Mouse (Mus musculus) spleen, adult 18-20 months (tissue): ENCODE measurements around the gene Zkscan3.
"Not testable (repeated sequence)": the region's sequence is repeated elsewhere in the genome, so short reads cannot be mapped to it uniquely, and the experiment has no call there.

Experiments
- DNase-seq, 2 experiments: peaks; one replicate each; pipeline ENCODE4 v3.0.0; 2022; ENCODE audit warnings: mixed read lengths in 2 of 2

Gene Zkscan3

DNA sequence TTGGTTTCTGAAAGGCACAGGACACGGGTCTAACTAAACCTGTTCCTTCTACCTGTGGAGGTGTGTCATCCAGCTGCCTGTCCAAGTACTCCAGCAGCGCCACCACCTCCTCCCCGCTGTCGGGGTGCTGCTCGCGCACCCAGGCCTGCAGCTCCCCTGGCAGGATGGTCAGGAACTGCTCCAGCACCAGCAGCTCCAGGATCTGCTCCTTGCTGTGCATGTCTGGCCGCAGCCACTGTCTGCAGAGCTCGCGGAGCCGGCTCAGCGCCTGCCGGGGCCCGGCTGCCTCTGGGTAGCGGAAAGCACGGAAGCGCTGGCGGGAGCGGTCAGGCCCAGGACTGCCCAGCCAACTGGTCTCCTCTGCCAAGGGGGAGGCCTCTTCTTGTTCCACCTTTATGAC is 6.5 kb downstream of the Zkscan3 start:
- not testable (repeated sequence) for DNase-seq

DNA sequence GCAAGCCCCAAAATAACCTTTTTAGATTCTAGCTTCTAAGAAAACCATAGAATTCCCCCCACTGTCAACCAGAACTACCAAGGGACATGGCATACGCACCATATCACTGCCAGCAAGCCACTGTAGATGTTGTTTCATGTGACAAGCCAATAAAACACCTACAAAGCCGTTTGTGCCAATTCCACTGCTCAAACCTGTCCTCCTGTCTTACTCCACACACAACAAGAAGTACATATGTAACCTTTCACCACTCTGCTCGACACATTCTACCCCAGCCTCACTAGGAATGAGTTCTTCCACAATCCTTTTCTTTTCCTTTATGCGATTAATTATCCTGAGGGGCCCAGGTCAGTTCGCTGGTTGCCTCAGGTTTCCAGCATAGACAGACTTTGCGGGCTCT is 6.9 kb downstream of the Zkscan3 start:
- no peak for DNase-seq

DNA sequence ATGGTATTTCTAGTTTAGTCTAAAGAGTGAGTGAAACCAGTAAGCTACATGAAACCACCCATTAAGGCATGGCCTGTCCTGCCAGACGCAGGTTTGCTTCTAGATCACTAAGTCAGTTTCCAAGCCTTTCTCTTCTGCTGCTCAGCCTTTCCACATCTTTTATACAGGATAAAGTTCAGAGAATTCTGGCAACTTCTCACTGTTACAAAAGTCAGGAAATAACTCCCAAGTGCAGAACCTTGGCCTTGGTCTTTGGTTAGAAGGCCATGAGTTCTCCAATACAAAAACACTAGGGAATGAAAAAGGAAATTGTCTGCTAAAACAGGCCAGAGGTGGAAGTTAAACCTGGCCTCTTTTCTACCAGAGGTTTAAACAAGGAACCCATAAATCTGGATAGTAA is 7.3 kb downstream of the Zkscan3 start:
- no peak for DNase-seq

DNA sequence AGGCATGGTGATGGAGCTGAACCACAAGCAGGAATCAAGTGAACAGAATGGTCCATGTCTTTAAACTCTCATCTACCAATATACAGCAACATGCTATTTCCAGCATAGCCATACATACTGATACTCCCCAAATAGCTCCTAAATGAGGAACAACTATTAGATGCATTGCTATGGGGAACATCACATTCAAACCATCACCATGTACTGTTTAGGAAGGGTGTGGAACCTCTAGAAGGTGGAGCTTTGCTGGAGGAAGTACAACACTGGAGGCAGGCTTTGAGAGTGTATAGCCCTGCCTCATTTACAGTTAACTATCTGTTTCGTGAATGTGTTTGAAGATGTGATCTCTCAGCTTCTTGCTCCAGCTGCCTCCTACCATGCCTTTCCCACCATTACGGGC is 24.8 kb downstream of the Zkscan3 start:
- DNase-seq, result no peak

DNA sequence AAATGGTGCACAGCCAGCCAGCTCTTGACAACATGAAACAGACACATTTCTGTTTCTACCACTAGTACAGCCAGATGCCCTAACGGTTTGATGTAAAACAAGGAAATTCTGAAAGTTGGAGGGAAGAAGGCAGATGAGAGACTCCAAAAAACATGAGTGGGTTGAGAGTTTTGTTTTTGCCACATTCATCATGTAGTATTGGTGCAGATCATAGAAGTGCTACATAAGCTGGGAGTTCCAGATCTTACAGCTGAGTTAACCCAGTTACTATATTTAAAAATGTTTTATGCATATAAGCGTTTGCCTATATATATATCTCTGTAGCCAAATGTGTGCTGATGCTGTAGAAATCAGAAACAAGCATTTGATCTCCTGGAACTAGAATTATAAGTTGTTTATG is 29.9 kb downstream of the Zkscan3 start:
- DNase-seq, result no peak

DNA sequence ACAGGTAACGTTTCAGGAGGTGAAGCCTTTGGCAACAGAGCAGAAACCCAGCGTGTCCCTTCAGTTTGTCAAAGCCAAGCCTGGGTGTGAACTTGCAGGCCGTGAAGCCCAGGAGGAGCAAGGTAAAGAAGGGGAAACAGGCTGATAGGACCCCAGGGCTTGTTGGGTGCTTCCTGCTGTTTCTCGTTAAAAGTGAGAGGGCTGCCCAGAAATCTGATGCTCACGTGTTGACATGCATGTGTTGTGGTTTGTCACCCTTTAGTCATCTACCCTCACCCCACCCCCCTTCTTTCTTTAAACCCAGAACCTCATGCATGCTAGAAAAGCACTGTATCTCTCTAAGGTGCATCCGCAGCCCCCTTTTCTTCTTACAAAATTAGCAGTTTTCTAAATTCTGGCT is 35.9 kb downstream of the Zkscan3 start:
- DNase-seq, result no peak

DNA sequence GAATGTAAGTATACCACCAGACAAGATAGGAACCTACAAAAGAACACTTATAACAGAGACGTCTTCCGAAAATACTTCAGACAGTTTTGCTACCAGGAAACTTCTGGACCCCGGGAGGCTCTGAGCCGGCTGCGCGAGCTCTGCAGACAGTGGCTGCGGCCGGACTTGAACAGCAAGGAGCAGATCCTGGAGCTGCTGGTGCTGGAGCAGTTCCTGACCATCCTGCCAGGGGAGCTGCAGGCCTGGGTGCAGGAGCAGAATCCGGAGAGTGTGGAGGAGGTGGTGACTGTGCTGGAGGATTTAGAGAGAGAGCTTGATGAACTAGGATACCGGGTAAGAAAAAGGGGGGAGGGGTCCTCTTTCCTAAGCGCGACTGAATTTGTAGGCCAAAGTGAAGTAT is 38.8 kb downstream of the Zkscan3 start:
- DNase-seq, result no peak

DNA sequence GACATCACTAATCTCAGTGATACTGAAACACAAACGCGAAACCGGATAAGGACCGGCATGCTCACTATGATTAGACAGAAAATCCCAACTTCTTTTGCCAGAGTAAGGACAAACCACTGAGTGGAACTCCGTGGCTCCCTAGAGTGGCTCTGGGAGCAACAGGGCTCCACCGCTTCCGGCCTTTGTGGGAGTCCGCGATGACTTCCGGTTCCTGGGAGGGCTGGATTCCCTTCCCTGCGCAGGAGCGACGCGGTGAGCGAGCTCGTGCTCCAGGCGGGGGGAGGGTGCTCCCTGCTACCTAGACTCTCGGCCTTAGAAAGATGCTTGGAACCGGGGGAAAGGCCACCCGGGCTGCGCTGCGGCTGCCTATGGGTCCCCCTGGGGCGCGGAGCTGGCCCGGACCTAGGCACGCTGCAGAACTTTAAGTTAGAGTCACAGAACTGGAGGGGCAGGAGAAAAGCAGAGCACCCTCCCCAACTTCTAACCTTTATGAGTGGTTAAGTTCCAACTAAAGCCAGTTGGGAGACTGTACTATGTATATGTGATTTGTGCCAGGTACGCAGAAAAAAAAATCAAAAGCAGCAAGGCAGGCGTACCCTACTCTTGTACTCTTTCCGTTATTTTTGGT is 39.8 kb downstream of the Zkscan3 start, which contains the start of gene Zscan12:
Gene Zscan12, plus strand, starts transcription at position 200 of the 628 bp plus-strand sequence.
- peak; percentile 62 to 65 for DNase-seq

DNA sequence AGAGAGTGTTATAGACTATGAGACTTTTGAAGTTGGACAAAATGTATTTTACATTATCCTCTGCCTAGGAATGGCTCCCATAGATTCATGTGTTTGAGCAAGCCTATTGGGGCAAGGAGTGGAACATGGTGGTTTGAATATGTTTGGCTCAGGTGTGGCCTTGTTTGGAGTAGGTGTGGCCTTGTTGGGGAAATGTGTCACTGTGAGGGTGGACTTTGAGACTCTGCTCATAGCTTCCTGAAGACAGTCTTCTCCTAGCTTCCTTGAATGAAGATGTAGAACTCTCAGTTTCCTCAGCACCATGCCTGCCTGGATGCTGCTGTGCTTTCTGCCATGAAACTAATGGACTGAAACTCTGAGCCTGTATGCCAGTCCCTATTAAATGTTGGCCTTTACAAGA is 52.0 kb downstream of the Zkscan3 start:
- DNase-seq, result no peak

DNA sequence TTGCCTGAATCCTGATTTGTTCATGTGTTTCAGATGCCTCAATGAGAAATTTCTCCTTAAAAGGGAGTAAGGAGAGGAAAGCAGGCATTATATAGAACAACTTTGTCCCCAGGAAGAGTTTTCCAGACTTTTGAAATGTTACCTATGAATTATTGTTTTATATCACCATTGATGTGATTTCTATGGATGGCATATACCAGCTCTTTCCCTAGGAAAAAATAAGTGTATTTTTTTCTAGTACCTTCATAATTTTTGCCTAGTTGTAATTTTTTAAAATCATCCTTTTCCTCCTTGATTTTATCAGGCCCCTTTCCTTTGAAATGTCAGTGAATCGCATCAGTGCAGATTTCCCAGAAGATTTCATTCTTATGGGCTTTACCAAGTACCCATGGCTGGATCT is 55.9 kb downstream of the Zkscan3 start, which contains the start of gene Olfr1367:
Gene Olfr1367, plus strand, starts transcription at position 301 of the 400 bp plus-strand sequence.
- DNase-seq, result no peak
